Mouse (Mus musculus) retina, adult 2 months (tissue): ENCODE data around the gene Mchr1.

Experiments
- DNase-seq: peaks from one replicate; pipeline ENCODE4 v3.0.0-alpha.2; 2012; ENCODE audit warnings: low read depth, low spot score

The Mchr1 gene

GRCm38 (mm10) chr15:81227275-81227674 lies 8.0 kb upstream of the Mchr1 start:
- no peak for DNase-seq

DNA sequence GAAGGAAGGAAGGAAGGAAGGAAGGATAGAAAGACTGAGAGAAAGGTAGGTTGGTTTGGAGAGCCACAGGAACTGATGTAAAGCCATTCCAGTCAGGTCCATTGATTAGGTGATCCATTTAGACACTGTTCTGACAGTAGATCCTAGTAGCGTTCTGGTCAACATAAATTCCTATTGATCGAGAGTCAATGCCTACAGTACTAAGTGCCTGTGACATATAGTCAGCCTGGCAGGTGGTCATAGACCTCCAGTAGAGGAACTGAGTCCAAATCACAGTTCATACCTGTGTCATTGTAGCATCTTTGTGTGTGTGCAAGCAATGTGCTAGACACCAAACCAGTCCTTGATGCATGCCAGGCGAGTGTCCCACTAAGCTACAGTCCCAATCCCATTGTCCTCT lies 7.0 kb upstream of the Mchr1 start:
- no peak for DNase-seq

DNA sequence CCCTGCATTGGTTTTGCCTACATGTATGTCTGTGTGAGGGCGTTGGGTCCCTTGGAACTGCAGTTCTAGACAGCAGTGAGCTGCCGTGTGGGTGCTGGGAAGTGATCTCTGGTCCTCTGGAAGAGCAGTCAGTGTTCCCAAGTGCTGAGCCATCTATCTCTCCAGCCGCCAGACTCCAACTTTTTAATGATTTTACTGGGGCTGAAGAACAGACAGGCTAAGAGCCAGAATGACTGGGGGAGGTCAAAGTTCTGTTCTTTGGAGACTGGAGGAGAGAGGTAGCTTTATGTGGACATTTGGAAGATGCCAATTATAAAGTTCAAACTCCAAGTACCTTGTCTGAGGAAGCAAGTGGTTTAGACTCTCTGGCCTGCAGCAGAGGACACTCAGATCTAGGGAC lies 5.5 kb upstream of the Mchr1 start:
- DNase-seq = no peak

DNA sequence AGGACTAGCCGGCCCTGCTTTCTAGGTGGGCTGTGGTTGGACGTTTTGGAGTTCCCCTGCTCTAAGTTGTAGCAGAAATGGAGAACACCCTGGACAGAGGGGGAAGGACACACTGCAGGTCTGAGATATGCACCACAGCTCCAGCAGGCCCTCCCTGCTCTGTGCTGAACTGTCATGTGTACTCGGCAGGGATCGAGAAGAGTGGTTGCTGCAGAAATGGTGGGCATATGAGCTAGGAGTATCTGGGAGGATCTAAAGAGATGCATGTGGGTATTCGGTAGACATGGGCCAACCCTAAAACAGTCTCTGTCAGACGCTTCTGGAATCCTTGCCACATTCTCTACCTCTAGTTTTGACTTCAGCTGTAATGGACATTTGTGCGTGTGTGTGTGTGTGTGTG lies 4.0 kb upstream of the Mchr1 start:
- DNase-seq = no peak

DNA sequence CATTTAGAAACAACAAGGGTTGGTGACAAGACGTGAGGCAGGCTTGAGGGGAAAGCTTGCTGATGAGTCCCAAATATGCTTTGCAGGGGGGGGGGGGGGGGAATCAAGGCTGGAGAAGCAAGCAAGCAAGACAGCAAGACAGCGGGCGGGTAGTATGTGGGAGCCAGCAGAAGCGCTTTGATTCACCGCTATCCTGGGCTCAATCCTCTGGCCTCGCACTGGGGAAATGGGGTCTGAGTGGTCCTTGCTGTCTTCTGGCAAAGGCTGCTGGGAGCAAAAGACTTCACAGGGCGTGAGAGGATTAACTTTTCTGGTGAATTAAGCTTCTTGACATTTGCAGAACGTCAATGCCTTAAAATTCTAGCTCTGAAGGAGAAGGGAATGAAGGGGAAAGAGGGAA lies 763 bp downstream of the Mchr1 start:
- DNase-seq = no peak

DNA sequence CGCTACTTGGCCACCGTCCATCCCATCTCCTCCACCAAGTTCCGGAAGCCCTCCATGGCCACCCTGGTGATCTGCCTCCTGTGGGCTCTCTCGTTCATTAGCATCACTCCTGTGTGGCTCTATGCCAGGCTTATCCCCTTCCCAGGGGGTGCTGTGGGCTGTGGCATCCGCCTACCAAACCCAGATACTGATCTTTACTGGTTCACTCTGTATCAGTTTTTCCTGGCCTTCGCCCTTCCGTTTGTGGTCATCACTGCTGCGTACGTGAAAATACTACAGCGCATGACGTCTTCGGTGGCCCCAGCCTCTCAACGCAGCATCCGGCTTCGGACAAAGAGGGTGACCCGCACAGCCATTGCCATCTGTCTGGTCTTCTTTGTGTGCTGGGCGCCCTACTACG lies 2.2 kb downstream of the Mchr1 start:
- no peak for DNase-seq

DNA sequence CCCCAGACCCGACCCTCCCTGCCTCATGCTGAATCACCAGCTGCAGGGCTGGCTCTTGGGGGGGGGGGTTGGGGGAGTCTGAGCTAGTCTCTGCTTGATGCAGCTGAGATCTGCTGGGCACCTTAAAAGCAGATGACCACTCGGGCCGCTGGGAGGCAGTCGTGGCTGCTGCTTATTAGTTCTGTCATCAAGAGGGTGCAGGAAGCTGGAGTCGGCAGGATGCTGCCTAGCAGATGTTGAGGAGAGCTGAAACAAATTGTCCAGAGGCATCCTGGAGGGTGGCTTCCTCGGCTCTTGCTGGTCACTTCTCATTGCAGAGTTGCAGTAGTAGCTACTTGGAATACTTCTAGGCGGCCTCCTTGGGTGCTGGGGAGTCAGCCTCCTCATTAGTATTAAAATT lies 4.0 kb downstream of the Mchr1 start:
- no peak for DNase-seq

DNA sequence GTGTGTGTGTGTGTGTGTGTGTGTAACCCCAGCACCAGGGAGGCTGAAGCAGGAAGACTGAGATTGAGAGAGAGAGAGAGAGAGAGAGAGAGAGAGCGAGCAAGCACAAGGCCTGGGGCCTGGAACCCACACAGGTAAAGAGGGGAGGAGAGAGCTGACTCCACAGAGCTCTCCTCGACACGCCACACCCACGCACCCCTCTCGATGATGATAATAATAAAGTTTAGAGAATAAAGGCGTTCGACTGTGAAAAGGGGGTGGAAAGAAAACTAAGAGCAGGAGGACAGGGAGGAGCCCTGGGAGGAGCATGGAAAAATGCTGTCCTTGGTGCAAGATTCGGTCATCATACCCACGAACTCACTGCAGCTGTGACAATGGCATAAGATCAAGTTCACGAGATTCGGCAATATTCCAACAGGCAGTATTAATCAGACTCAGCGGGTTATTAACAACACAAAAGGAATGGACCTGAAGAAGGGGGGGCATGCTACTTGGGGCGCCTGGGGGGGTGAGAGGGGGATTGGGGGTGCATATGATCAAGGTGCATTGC lies 4.6 kb downstream of the Mchr1 start:
- no peak for DNase-seq

- no peak for DNase-seq
These were observed 11.6 kb downstream of the Mchr1 start for GRCm38 (mm10) chr15:81246890-81247289.

DNA sequence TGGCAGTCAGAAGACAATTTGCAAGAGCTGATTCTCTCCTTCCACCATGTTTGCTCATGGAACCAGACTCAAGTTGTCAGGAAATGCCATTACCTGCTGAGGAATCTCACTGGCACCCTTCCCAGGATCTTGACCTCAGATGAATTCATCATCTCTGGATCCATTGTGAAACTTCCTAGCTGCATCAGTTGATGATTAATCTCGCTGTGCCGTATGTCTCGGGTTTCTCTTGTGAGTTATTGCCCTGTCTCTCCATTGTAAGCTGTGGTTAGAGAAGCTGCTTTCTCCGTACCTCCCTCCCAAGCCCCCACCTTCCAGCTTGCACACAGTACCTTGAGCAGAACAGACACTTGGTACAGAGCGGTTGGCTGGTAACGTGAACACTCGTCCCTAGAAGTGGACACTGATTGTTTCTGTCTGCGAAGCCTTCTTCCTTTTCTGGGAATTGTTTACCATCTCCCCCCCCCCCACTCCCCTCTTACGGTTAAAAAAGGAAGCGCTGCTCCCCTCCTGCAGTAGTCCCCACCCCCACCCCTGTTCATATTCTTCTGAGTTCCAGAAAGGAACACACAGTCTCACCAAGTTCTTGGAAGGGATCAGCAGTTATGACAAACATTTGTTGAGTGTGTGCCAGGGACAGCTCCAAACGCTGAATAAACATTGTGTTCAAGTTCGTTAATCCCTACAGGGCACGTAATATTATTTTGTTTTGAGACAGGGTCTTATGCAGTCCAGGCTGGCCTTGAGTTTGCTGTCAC lies 12.5 kb downstream of the Mchr1 start:
- no peak for DNase-seq

GRCm38 (mm10) chr15:81248341-81248679 lies 13.0 kb downstream of the Mchr1 start:
- no peak for DNase-seq

DNA sequence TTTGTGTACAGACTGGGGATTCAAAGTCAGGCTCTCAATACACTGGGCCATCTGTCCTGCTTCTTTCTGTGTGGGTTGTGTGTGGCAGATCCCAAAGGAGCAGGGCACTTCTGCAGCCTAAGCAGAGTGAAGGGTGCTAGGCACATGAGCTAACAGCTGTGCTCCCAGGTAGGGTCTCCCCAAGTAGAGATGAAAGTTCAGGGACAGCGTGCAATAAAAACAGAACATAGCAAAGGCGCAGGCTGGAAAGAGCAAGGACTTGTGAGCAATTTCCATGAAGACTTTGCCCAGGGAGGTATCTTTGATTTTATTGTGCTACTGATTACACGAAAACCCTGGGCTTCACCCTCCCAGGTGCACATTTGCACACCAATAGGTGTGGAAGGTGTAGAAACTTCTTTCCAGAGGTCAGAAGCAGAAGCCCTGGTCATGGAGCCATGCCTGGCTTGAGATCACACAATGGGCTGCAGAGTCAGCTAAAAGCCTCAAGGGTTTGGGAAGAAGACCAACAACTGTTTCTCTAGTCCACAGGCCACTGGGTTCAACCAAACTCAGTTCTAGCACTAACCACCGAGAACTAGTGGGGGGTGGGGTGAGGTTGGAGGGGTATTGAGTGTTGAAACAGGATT lies 13.8 kb downstream of the Mchr1 start:
- DNase-seq = no peak

GRCm38 (mm10) chr15:81252626-81253174 lies 17.4 kb downstream of the Mchr1 start:
- no peak for DNase-seq

- no peak for DNase-seq
These were observed 18.3 kb downstream of the Mchr1 start for GRCm38 (mm10) chr15:81253585-81253984.

GRCm38 (mm10) chr15:81254113-81254640 lies 18.9 kb downstream of the Mchr1 start:
- DNase-seq = no peak

DNA sequence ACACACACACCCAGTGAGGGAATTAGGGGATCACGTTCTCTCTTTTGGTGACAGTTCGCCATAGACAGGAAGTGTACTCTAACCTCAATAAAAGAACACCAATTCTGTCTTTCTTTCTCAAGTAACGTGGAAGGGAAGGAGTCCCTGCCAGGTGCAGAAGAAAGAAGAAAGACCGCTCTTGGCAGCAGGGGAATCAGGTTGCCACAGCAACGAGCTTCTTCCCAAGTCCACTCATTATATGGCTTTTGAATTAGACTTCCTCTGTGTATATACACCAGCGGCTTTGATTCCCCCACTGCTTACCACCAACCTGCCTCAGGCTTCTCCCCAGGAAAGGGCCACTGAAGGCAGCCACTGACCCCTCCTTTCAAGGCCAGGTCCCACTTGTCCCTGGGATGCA lies 19.8 kb downstream of the Mchr1 start:
- no peak for DNase-seq

GRCm38 (mm10) chr15:81258296-81258695 lies 23.0 kb downstream of the Mchr1 start:
- DNase-seq = no peak

GRCm38 (mm10) chr15:81259304-81259703 lies 24.0 kb downstream of the Mchr1 start:
- DNase-seq = no peak

DNA sequence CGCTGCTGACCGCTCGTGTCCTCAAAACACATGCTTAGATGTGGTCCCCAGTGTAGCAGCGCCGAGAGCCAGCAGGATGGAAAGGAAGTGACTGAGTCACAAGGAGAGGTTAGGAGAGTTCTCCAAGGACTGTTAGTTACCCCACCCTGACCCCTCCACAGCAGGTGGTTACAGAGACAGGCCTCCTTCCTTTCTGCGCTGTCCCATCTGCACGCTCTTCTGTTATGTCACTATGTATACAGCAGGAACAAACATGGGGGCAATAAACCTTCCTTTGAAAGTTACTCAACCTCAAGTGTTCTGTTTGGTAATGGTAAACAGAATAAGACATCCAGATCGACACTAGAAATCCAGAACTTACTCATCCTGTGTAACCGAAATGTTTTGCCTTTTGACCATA lies 24.9 kb downstream of the Mchr1 start:
- DNase-seq = no peak

DNA sequence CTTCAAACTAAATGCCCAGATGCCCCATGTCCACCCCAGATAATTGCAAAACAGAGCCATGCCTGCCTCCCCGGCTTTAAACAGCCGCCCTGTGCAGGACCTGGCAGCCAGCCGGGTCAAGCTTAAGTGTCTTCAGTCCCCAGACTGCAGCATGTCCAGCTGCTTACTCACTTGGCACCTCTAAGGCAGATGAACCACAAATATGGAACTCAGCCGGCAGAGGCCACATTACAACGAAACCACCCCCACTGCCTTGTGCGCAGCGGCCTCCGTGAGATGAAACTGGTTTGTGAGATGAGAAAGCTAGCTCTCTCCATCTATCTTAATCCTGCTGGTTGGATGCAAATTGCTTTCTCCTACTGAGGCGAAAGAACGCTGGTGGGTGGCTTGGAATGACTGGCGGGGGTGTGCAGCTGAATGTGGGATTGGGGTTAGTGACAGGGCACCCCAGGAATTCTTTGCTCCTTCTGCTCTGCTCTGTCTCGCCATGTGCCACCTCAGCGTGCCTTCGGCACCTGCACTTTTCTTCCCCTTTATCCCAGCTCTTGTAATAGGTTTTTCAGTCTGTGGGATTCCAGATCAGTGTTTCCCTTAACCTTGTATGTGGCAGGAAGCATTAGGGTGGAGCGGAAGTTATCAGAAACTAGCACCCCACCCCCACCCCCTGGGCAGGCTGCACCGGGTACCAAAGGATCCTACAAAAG lies 29.2 kb downstream of the Mchr1 start:
- DNase-seq = no peak

DNA sequence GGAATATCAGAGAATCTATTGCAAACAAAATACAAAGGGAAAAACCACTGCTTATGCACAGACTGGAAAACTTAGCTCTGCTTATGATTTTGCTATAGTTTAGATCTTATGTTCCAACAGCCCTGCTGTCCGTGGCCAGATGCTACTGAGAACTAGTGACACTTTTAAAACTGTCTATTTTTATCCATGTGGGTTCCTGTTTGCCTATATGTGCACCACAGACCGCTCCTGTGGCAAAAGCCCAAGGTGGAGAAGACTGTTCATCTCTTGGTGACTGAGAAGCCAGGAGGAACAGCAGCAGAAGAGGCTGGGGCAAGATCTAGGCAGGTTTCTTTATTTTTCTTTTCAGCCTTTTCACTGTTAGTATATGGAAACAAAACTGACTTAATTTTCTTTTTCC lies 32.1 kb downstream of the Mchr1 start:
- no peak for DNase-seq
